Mouse (Mus musculus) ES-E14 (cell line): Measurements from ENCODE around the gene Cdc25a. TPM values are rescaled to one million over a fixed set of nuclear protein-coding genes. Genes with fewer than 3 reads are reported as not detected.

ENCODE experiments used
- DNase-seq: peaks from one replicate; pipeline ENCODE4 v3.0.0-alpha.2; 2013; ENCODE audit warnings: low read depth, low spot score
- H3K27ac ChIP-seq: 2 replicates; pipeline ENCODE4 v1.5.1; 2012; ENCODE audit warnings: low read depth, mild to moderate bottlenecking, low read length, moderate library complexity, mixed read lengths; ENCODE audit not compliant: poor library complexity, insufficient read depth, severe bottlenecking
- H3K36me3 ChIP-seq: 2 replicates; pipeline ENCODE4 v1.6.1; 2012; ENCODE audit warnings: mild to moderate bottlenecking, low read length, moderate library complexity, mixed read lengths; ENCODE audit not compliant: control insufficient read depth, poor library complexity, insufficient read depth, severe bottlenecking
- H3K4me1 ChIP-seq, 2 experiments: fragments of 150-350 bp in 1 of 2; sonication (generic) in 1 of 2; 2 replicates each; pipeline ENCODE4 v1.6.1; 2012; ENCODE audit warnings: low read length in 2 of 2, mild to moderate bottlenecking in 1 of 2, mixed read lengths in 1 of 2; ENCODE audit not compliant: control insufficient read depth in 2 of 2, insufficient read depth in 2 of 2, poor library complexity in 1 of 2
- H3K4me3 ChIP-seq, 2 experiments: fragments of 150-350 bp in 1 of 2; sonication (generic) in 1 of 2; 2 replicates each; pipeline ENCODE4 v1.5.1; 2012; ENCODE audit warnings: low read length in 2 of 2, low read depth in 1 of 2, mild to moderate bottlenecking in 1 of 2, mixed read lengths in 1 of 2; ENCODE audit not compliant: insufficient read depth in 1 of 2, poor library complexity in 1 of 2, severe bottlenecking in 1 of 2
- H3K9ac ChIP-seq: 2 replicates; pipeline ENCODE4 v1.6.1; 2012; ENCODE audit warnings: low read depth, mild to moderate bottlenecking, low read length, mixed read lengths; ENCODE audit not compliant: poor library complexity, insufficient read depth, severe bottlenecking
- H3K9me3 ChIP-seq: fragments of 150-350 bp; sonication (generic); 2 replicates; pipeline ENCODE4 v1.6.1; 2012; ENCODE audit warnings: low read depth, mild to moderate bottlenecking, low read length; ENCODE audit not compliant: control insufficient read depth, insufficient read depth
- CHD2 ChIP-seq: IDR thresholded peaks from 2 replicates; pipeline ENCODE4 v1.6.1; 2014; ENCODE audit warnings: mild to moderate bottlenecking, low read depth, low read length, inconsistent platforms
- HCFC1 ChIP-seq: IDR thresholded peaks from 2 replicates; pipeline ENCODE4 v1.6.1; 2012; ENCODE audit warnings: low read length, inconsistent platforms, borderline replicate concordance; ENCODE audit not compliant: insufficient read depth
- MAFK ChIP-seq: IDR thresholded peaks from 2 replicates; pipeline ENCODE4 v1.6.1; 2014; ENCODE audit warnings: mild to moderate bottlenecking, low read depth, low read length, inconsistent platforms; ENCODE audit not compliant: insufficient read depth
- ZC3H11A ChIP-seq: IDR thresholded peaks from 2 replicates; pipeline ENCODE4 v1.6.1; 2012; ENCODE audit warnings: low read depth, mild to moderate bottlenecking, inconsistent platforms, low read length, borderline replicate concordance
- ZNF384 ChIP-seq: IDR thresholded peaks from 2 replicates; pipeline ENCODE4 v1.6.1; 2012; ENCODE audit warnings: low read depth, low read length, inconsistent platforms
- in situ Hi-C, 2 experiments: fragments of 600-800 bp; cut with MboI; formaldehyde crosslinking; loops; one replicate each; pipeline ENCODE4 v1.15.1; 2025; ENCODE audit warnings: low sequenced_read_pairs in 2 of 2, inconsistent platforms in 1 of 2; ENCODE audit not compliant: unreplicated experiment in 2 of 2
- total RNA-seq: library from RNA; depleted of rRNA; stranded (reverse); fragments of 300-350 nt; gene quantifications from 2 replicates; pipeline ENCODE4 v1.2.3, GENCODE M21; 2012

Gene Cdc25a
- total RNA-seq, 1 experiment, result 58.3 TPM

GRCm38 (mm10) chr9:109930752-109931151, 55.4 kb downstream of the Cdc25a start:
- no peak for TF ChIP-seq MAFK
- no peak for TF ChIP-seq HCFC1
- TF ChIP-seq CHD2, result no peak
- no peak for TF ChIP-seq ZNF384
- no peak for TF ChIP-seq ZC3H11A
- peaks cover 0 to 2% of the 10 kb centered on the region in 2 experiments; a peak in 1 of 4 replicates for H3K4me1 ChIP-seq
- no peaks in the 10 kb centered on the region for H3K36me3 ChIP-seq
- peak overlapping the region; percentile 99; the same call in 1 of the 2 replicates for H3K27ac ChIP-seq
- no peaks in the 10 kb centered on the region for H3K9me3 ChIP-seq
- peak overlapping the region; percentile 54; the same call in 1 of the 2 replicates for H3K9ac ChIP-seq
- in situ Hi-C loops, result no loop called here
- peak overlapping the region; percentile 95 to 98 for H3K4me3 ChIP-seq
- no peak for DNase-seq

DNA sequence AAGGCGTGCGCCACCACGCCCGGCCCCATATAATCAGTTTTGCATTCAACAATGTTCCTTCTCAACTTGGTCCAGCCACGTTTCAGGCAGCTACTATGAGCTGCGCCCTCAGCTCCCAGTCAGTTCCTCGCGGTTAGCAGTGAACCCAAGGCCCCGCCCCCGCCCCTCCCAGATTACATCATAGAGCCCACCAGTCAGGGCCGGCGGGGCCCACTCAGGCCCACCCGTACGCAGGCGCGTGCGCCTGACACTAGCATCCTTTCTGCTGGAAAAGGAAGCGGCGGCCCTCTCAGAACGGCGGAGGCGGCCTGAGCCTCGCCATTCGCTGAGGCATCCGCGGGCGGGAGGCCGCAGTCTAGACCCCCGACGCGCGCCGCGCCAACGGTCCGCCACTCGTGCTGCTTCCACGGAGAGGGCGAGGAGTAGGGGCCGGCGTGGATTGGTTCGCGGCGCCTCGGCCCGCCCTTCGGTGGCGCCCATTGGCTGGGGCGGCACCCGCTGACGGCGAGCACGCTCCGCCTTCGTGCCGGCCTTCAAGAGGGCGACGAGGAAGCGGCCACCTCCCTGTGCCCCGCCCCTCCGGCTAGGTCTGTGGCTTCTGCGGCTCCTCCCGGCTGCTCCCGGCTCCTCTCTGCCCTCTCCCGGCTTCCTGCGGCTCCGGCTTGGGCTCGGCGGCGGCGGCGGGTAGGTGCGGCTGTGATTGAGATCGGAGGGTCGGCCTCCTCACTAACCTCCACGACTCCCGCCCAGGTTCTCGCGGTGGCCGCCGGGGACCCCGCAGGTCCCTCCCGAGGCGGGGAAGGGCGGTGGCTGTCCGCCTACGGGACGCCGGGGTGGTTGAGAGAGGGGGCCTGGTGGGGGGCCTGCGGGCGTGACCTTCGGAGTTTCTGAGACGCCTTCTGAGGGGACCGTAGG, 56.1 kb downstream of the Cdc25a start, which contains the start of gene Map4:
TSS of gene Map4 (plus strand) at position 204 of the 915 bp plus-strand sequence.
- in situ Hi-C loops, result no loop called here
- H3K36me3 ChIP-seq, result no peaks in the 10 kb centered on the region
- no peak for TF ChIP-seq HCFC1
- no peak for TF ChIP-seq CHD2
- no peak for TF ChIP-seq MAFK
- TF ChIP-seq ZNF384, result no peak
- no peak for TF ChIP-seq ZC3H11A
- H3K9me3 ChIP-seq, result no peaks in the 10 kb centered on the region
- H3K9ac ChIP-seq, result peak within 1 kb of the TSS; percentile 99
- H3K27ac ChIP-seq, result peak within 1 kb of the TSS; percentile 99
- H3K4me1 ChIP-seq, result peaks cover 0 to 2% of the 10 kb centered on the region in 2 experiments; a peak in 1 of 4 replicates
- peak; percentile 94 for DNase-seq
- peak within 1 kb of the TSS; percentile 95 to 98 for H3K4me3 ChIP-seq

- DNase-seq, result no peak
- H3K9ac ChIP-seq, result peak overlapping the region; percentile 99
- H3K4me3 ChIP-seq, result peak overlapping the region; percentile 95 to 98
- peak overlapping the region; percentile 99 for H3K27ac ChIP-seq
- TF ChIP-seq MAFK (no peak), ZC3H11A (no peak), HCFC1 (no peak), ZNF384 (no peak), CHD2 (no peak)
- H3K4me1 ChIP-seq, result peaks cover 0 to 2% of the 10 kb centered on the region in 2 experiments; a peak in 1 of 4 replicates
- H3K9me3 ChIP-seq, result no peaks in the 10 kb centered on the region
- in situ Hi-C loops, result no loop called here
- H3K36me3 ChIP-seq, result no peaks in the 10 kb centered on the region
Observed at GRCm38 (mm10) chr9:109932361-109932755, 57.0 kb downstream of the Cdc25a start.

- Histone ChIP-seq H3K4me3 (peak overlapping the region; percentile 95 to 98), H3K4me1 (peaks cover 0 to 2% of the 10 kb centered on the region in 2 experiments; a peak in 1 of 4 replicates), H3K9me3 (no peaks in the 10 kb centered on the region), H3K9ac (peak overlapping the region; percentile 99), H3K36me3 (no peaks in the 10 kb centered on the region), H3K27ac (no peak overlapping the region; the same call in 1 of the 2 replicates)
- in situ Hi-C loops, result no loop called here
- TF ChIP-seq ZNF384, result no peak
- TF ChIP-seq MAFK, result no peak
- no peak for TF ChIP-seq CHD2
- TF ChIP-seq HCFC1, result no peak
- TF ChIP-seq ZC3H11A, result no peak
- no peak for DNase-seq
Observed at GRCm38 (mm10) chr9:109932756-109933375, 57.5 kb downstream of the Cdc25a start.
